Mouse (Mus musculus) Patski (cell line): ENCODE data around the gene Gpalpp1. TPM values are rescaled to one million over a fixed set of nuclear protein-coding genes. Genes with fewer than 3 reads are reported as not detected.

ENCODE experiments used
- ATAC-seq: fragments of 100-300 bp; one replicate; pipeline ENCODE4 v1.8.0; 2021
- CTCF ChIA-PET: fragments of 350-600 bp; sonication (Branson Sonifier 250); formaldehyde crosslinking; loops from one replicate; lab custom pipeline; 2022; ENCODE audit warnings: inconsistent platforms; lab: Charles Lee
- POLR2A ChIA-PET: fragments of 350-600 bp; sonication (Branson Sonifier 250); formaldehyde crosslinking; loops from one replicate; lab custom pipeline; 2022; ENCODE audit warnings: antibody characterized with exemption, inconsistent platforms; lab: Charles Lee
- DNase-seq: peaks from one replicate; pipeline ENCODE4 v3.0.0-alpha.2; 2011; ENCODE audit warnings: low read depth, low spot score
- H3K27me3 ChIP-seq: fragments of 371-371 bp; one replicate; pipeline ENCODE4 v1.5.1; 2021
- CTCF ChIP-seq: fragments of 100-300 bp; IDR thresholded peaks from one replicate; pipeline ENCODE4 v1.5.1; 2021
- in situ Hi-C: fragments of 300-500 bp; cut with MboI; formaldehyde crosslinking; loops from 3 replicates; pipeline ENCODE4 v1.11.1; 2018; ENCODE audit warnings: low pct_unique_long_range_greater_than_20kb, mixed read lengths
- polyA plus RNA-seq: library from polyadenylated mRNA; unstranded; gene quantifications from one replicate; pipeline ENCODE4 v1.2.3, GENCODE M21; 2021

Gene Gpalpp1
- polyA plus RNA-seq, 1 experiment from 2014 or later, result 18.9 TPM

DNA sequence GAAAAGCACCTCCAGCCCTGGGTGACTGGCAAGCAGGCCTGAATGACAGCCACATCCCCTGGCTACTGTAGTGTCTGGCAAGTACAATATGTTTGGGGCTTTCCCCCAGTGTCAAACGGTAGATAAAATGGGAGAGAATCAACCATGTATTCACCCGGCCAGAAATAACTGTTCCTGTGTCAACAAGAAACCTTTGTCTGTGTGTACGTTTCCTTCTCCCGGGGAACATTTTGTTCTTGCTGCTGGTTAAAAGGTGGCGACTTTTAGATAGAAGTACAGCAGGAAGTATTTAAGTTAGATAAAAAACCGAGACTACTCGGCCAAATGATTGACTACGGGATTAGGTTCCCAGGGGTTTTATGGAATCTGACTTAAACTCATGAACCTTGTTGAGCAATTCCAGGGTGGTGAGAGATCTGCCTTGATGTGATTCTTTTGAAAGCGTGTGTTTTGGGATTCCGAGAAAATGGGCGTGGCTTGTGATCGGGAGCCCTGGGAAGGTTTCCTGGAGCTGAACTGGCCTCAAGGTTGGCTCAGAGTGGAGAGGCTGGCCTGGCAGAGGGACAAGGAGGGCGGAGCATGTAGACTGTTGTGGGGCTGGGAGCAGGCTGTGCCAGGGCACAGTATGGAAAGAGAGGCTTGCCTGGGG, 39.1 kb upstream of the Gpalpp1 start:
- in situ Hi-C loops, result loop anchor here (5.0 to 10.0 kb wide), 3 partner anchors 268 to 865 kb away; no protein-coding TSS in a partner anchor
- ChIA-PET CTCF (no interaction called here), POLR2A (no interaction called here)
- no peaks in the 10 kb centered on the region for H3K27me3 ChIP-seq
- ATAC-seq, result peak; percentile 40
- no peak for TF ChIP-seq CTCF
- peak; percentile 10 for DNase-seq

DNA sequence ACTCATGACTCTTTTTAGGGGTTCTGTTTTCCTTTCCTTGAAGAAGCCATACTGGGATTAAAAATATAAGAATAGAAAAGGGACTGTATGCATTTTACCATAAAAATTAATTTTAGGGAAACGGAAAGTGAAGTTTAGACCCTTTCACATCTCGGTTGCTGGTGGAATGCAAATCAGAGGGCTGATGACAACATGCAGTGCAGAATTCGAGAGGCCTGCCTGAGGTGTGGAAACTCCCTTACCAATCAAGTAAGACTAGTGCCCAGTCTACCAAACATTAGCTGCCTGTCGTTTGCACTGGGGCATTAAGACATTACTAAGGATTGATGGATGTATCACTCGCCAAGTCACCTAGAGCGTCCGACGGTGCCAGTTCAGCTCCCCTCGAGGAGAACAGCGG, 37.7 kb upstream of the Gpalpp1 start:
- in situ Hi-C loops, result no loop called here
- ATAC-seq (no peak), DNase-seq (no peak)
- TF ChIP-seq CTCF, result no peak
- ChIA-PET POLR2A (no interaction called here), CTCF (no interaction called here)
- no peaks in the 10 kb centered on the region for H3K27me3 ChIP-seq

DNA sequence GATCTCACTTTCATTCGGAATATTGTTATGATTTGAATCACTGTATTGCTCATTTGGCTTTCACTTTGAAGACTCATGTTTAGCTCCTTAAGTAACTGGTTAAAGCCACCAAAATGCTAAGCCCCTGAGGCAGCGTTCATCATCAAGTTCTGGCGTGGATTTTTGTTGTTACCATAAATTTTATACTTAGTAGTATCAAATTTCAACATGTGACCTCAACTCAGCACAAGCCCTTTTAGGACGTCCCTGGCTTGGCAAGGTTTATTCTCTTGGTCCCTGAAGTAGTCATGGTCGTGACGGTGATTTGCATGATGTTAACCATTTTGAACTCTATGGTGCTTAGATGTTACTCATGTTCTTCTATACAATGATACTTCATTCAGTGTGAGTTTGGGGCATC, 36.5 kb upstream of the Gpalpp1 start:
- DNase-seq, result no peak
- ATAC-seq, result no peak
- in situ Hi-C loops, result no loop called here
- H3K27me3 ChIP-seq, result no peaks in the 10 kb centered on the region
- ChIA-PET CTCF (no interaction called here), POLR2A (no interaction called here)
- TF ChIP-seq CTCF, result no peak

GRCm38 (mm10) chr14:76145868-76146267, 35.3 kb upstream of the Gpalpp1 start:
- ChIA-PET CTCF (interaction anchor here (1.0 to 1.1 kb wide), 2 partner anchors 11 to 14 kb away, joined by 3 read pairs; no protein-coding TSS in a partner anchor), POLR2A (no interaction called here)
- DNase-seq (no peak), ATAC-seq (no peak)
- TF ChIP-seq CTCF, result no peak
- H3K27me3 ChIP-seq, result no peaks in the 10 kb centered on the region
- in situ Hi-C loops, result no loop called here

DNA sequence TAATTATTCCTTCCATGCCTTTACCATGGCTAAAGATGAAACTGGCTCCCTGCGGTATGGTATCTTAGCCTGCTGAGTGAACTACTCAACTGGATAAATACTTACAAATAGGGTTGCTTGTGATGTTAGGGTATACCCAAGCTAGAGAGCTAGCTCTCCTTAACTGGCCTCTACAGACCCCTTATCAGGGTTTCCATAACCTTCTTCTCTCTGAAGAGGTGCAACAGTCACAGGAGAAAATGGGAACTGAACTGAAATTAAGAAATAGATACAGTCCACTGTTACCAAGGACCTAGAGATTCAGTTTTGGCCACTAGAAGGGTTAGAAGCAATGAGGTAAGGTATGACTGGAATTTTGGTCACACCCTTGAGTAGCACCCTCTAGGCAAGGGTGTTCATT, 34.7 kb upstream of the Gpalpp1 start:
- no peaks in the 10 kb centered on the region for H3K27me3 ChIP-seq
- CTCF ChIA-PET, result interaction anchor here (1.0 to 1.1 kb wide), 2 partner anchors 10 to 13 kb away, joined by 3 read pairs; no protein-coding TSS in a partner anchor
- in situ Hi-C loops, result no loop called here
- no peak for ATAC-seq
- POLR2A ChIA-PET, result interaction anchor here (0.7 to 0.9 kb wide), 2 partner anchors 10 to 40 kb away, joined by 3 to 4 read pairs; no protein-coding TSS in a partner anchor
- TF ChIP-seq CTCF, result no peak
- no peak for DNase-seq

DNA sequence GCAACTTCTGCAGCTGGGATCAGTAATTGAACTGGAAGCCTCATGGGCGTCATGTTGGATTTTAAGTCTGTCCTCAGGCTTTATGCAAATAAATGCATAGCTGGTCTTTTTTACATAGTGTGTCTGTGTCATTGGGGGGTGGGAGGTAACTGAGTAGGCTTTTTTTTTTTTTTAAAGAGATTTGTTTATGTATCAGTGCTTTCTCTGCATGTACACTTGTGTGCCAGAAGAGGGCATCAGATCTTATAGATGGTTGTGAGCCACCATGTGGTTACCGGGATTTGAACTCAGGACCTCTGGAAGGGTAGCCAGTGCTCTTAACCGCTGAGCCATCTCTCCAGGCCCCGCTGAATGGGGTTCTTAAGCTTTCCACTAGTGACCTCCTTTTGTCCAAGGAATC, 24.4 kb upstream of the Gpalpp1 start:
- DNase-seq (no peak), ATAC-seq (no peak)
- ChIA-PET POLR2A (interaction anchor here (0.5 to 0.6 kb wide), 2 partner anchors 10 to 17 kb away, joined by 3 read pairs; no protein-coding TSS in a partner anchor), CTCF (interaction anchor here (1.3 to 1.5 kb wide), 2 partner anchors 11 to 338 kb away, joined by 3 to 4 read pairs; no protein-coding TSS in a partner anchor)
- TF ChIP-seq CTCF, result no peak
- in situ Hi-C loops, result no loop called here
- H3K27me3 ChIP-seq, result no peaks in the 10 kb centered on the region

DNA sequence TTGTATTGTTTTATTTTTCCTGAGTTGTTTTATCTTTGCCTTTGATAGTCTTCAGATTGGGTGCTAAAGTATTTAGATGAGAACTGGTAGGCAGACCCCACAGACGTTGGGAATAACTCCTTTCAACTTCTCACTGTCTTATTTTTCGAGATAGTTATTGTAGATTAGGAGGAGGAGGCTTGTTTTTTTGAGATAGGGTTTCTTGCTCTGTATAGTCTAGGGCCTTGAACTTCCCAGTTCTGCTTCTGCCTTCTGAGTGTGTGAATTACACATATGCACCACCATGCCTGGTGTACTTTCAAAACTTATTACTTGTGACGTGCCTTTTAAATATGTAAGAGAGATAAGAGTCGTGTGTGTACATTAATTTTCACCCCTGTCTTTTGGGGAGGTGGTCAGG, 17.6 kb upstream of the Gpalpp1 start:
- DNase-seq (no peak), ATAC-seq (no peak)
- H3K27me3 ChIP-seq, result no peaks in the 10 kb centered on the region
- ChIA-PET CTCF (no interaction called here), POLR2A (no interaction called here)
- no peak for TF ChIP-seq CTCF
- in situ Hi-C loops, result no loop called here

DNA sequence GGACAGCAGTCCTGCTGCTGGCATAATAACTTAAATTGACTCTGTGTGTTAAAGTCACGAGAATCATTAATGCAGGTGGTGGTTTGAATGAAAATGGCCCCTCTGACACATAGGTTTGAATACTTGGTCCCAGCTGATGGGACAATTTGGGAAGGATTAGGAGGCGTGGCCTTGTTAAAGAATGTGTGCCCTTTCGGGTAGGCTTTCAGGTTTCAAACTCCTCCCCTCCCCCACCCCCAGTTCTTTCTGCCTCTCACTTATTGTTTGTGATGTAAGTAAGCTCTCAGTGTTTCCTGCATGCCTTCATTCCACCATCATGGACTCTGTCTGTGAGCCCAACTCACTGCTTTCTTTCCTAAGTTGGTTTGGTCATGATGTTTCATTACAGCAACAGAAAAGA, 16.8 kb upstream of the Gpalpp1 start:
- in situ Hi-C loops, result no loop called here
- POLR2A ChIA-PET, result no interaction called here
- H3K27me3 ChIP-seq, result no peaks in the 10 kb centered on the region
- ATAC-seq (no peak), DNase-seq (no peak)
- TF ChIP-seq CTCF, result no peak
- CTCF ChIA-PET, result no interaction called here

DNA sequence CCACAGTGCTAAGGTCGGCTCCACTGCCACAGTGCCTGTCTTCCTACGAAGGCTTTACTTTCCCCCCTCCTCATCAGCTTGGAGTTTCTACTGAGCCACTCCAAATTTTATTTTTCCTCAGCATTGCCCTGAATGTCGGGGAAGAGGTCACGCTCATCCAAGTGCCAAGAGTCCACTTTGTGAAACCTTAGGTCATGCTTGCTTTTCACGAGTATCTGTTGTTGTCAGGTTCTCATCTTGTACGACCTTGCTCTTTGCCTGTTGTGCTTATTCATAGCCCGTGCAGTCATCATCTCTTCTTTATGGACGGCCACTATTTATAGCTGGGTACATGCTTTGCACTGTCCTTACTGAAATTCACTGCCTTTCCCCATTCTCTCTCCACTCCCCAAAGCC, 12.1 kb upstream of the Gpalpp1 start:
- in situ Hi-C loops, result no loop called here
- ATAC-seq (no peak), DNase-seq (no peak)
- no peak for TF ChIP-seq CTCF
- no peaks in the 10 kb centered on the region for H3K27me3 ChIP-seq
- ChIA-PET CTCF (interaction anchor here (0.9 to 3.6 kb wide), 10 partner anchors 9 to 355 kb away, joined by 3 to 21 read pairs (median 4); no protein-coding TSS in a partner anchor), POLR2A (no interaction called here)

GRCm38 (mm10) chr14:76121901-76122662, 11.5 kb upstream of the Gpalpp1 start:
- ATAC-seq, result no peak
- ChIA-PET POLR2A (no interaction called here), CTCF (interaction anchor here (0.8 to 3.6 kb wide), 12 partner anchors 9 to 356 kb away, joined by 3 to 21 read pairs (median 4); no protein-coding TSS in a partner anchor)
- no peaks in the 10 kb centered on the region for H3K27me3 ChIP-seq
- DNase-seq, result no peak
- in situ Hi-C loops, result no loop called here
- peak; percentile 88 for TF ChIP-seq CTCF
